Mouse (Mus musculus): ENCODE measurements around the gene Ubb.

The Ubb gene

GRCm38 (mm10) chr11:62584671-62585206 is 33.8 kb downstream of the Ubb start:
- no peak for DNase-seq (ENCODE audit: low read depth, low spot score)

- no peak for DNase-seq (ENCODE audit: low read depth, low spot score)
Measured at GRCm38 (mm10) chr11:62587034-62587433, 36.1 kb downstream of the Ubb start.

- DNase-seq (ENCODE audit: low read depth, low spot score) = no peak
Measured at GRCm38 (mm10) chr11:62589391-62589790, 38.4 kb downstream of the Ubb start.

- no peak for DNase-seq (ENCODE audit: low read depth, low spot score)
Measured at GRCm38 (mm10) chr11:62591026-62591425, 40.1 kb downstream of the Ubb start.

DNA sequence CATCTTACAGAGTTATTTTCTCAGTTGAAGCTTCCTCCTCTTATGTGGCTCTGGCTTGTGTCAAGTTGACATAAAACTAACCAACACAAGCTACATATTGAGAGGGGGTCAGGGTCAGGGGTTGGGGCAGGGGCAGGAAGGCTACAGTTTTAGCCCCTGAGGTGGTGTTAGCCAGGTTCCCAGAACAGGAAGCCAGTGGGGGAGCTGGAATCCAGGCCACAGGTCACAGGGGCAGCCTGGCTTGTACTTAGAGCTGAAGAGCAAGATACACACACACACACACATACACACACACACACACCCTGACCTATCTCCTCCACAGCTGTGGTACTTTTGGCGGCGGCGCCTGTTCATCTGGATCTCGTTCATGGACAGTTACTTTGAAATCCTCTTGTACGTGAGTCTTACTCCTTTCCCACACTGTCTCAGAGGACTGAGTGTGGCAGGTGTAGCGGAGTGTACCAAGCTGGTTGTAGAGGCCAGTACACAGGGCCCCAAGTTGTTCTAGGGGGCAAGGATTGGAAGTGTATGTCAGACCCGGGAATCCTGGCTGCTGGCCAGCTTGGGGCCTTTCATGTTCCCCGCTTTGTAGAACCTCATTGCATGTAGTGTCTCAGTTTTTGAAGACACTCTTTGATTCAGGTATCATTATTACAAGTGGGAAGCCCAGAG is 41.1 kb downstream of the Ubb start:
- no peak for DNase-seq (ENCODE audit: low read depth, low spot score)

DNA sequence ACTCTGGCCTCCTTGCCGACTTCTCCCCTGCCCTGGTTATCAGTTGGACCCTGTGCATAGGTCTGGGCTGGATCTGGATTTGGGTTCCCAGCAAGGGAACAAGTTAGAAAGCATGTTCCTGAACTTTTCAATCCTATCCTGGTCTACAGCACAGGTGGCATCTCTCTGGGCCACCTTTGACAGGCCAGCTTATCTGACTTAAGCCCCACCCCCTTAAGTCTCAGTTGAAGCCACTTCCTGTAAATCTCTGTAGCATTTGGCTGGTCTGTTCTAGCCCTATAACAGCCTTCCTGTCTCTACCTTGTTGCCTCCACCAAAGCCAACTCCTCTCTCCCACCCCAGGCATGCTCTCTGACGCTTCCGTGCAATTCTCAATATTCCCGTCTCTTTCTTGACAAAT is 47.6 kb downstream of the Ubb start:
- no peak for DNase-seq (ENCODE audit: low read depth, low spot score)

- DNase-seq (ENCODE audit: low read depth, low spot score) = no peak
Measured at GRCm38 (mm10) chr11:62601732-62602618, 51.0 kb downstream of the Ubb start.

Measured in forelimb bud, embryonic 11.5 days (tissue).